Mouse (Mus musculus): ENCODE measurements around the gene Tbkbp1. TPM values are rescaled to one million over a fixed set of nuclear protein-coding genes. Genes with fewer than 3 reads are reported as not detected.

The Tbkbp1 gene
- polyA plus RNA-seq, 2 experiments = 0.90 to 2.4 TPM

GRCm38 (mm10) chr11:97150411-97151330, 624 bp downstream of the Tbkbp1 start:
- Histone ChIP-seq H3K9ac (replicated peaks) (0 out of 2 replicates have a peak overlapping the region, but pooled peaks have one; percentile 9), H3K4me2 (ENCODE audit: low read depth) (peak overlapping the region; percentile 70), H3K9me3 (ENCODE audit: control insufficient read depth, low read length) (no peaks in the 10 kb centered on the region), H3K4me1 (replicated peaks; ENCODE audit: control insufficient read depth in 2 of 2, insufficient read depth in 2 of 2, low read length in 1 of 2) (peaks cover 0 to 2% of the 10 kb centered on the region in 2 experiments; a peak in 1 of 4 replicates), H3K36me3 (replicated peaks; ENCODE audit: control insufficient read depth, insufficient read depth, low read depth) (no peaks in the 10 kb centered on the region), H3K27me3 (ENCODE audit: control insufficient read depth, insufficient read depth, low read length) (peaks cover 41% of the 10 kb centered on the region), H3K4me3 (ENCODE audit: insufficient read depth in 1 of 2, low read depth in 2 of 2, low read length in 2 of 2) (peak overlapping the region; percentile 46 to 56), H3K27ac (no peak overlapping the region)
- under 1% methylated on average over 88 of the region's 102 CpGs for WGBS (ENCODE audit: insufficient replicate concordance)
- ATAC-seq (ENCODE audit: insufficient read depth) = peak; percentile 10; the same call in 1 of the 2 replicates
- TF ChIP-seq EP300 (IDR thresholded peaks at IDR 0.05; ENCODE audit: low read depth) = no peak
- no peak for DNase-seq (ENCODE audit: low read depth in 3 of 3, low spot score in 3 of 3)

GRCm38 (mm10) chr11:97149995-97150410, 1.3 kb downstream of the Tbkbp1 start:
- no peaks in the 10 kb centered on the region for H3K36me3 ChIP-seq (replicated peaks; ENCODE audit: control insufficient read depth, insufficient read depth, low read depth)
- peaks cover 41% of the 10 kb centered on the region for H3K27me3 ChIP-seq (ENCODE audit: control insufficient read depth, insufficient read depth, low read length)
- DNase-seq (ENCODE audit: low read depth in 3 of 3, low spot score in 3 of 3) (no peak), ATAC-seq (ENCODE audit: insufficient read depth) (peak; percentile 29; the same call in 1 of the 2 replicates)
- TF ChIP-seq CTCF (IDR thresholded peaks at IDR 0.05; ENCODE audit: low read depth) = no peak
- no peak for TF ChIP-seq EP300 (IDR thresholded peaks at IDR 0.05; ENCODE audit: low read depth)
- H3K4me3 ChIP-seq (ENCODE audit: insufficient read depth in 1 of 2, low read depth in 2 of 2, low read length in 2 of 2) = peak overlapping the region; percentile 46 to 56
- 3% methylated on average over 14 of the region's 14 CpGs for WGBS (ENCODE audit: insufficient replicate concordance)
- no peak overlapping the region for H3K9ac ChIP-seq (replicated peaks)
- H3K9me3 ChIP-seq (ENCODE audit: control insufficient read depth, low read length) = no peaks in the 10 kb centered on the region
- peak overlapping the region; percentile 70 for H3K4me2 ChIP-seq (ENCODE audit: low read depth)
- H3K27ac ChIP-seq = no peak overlapping the region
- peaks cover 0 to 2% of the 10 kb centered on the region in 2 experiments; a peak in 1 of 4 replicates for H3K4me1 ChIP-seq (replicated peaks; ENCODE audit: control insufficient read depth in 2 of 2, insufficient read depth in 2 of 2, low read length in 1 of 2)

- Histone ChIP-seq H3K4me2 (ENCODE audit: low read depth) (peak overlapping the region; percentile 39), H3K27ac (no peak overlapping the region), H3K9me3 (ENCODE audit: control insufficient read depth, low read length) (no peaks in the 10 kb centered on the region), H3K27me3 (ENCODE audit: control insufficient read depth, insufficient read depth, low read length) (peaks cover 41% of the 10 kb centered on the region), H3K36me3 (replicated peaks; ENCODE audit: control insufficient read depth, insufficient read depth, low read depth) (no peaks in the 10 kb centered on the region), H3K4me1 (replicated peaks; ENCODE audit: control insufficient read depth in 2 of 2, insufficient read depth in 2 of 2, low read length in 1 of 2) (peaks cover 0 to 2% of the 10 kb centered on the region in 2 experiments; a peak in 1 of 4 replicates), H3K4me3 (ENCODE audit: insufficient read depth in 1 of 2, low read depth in 2 of 2, low read length in 2 of 2) (peak overlapping the region in 1 of 2 experiments; percentile 56; a peak in 2 of 4 replicates), H3K9ac (replicated peaks) (no peak overlapping the region)
- TF ChIP-seq CTCF (IDR thresholded peaks at IDR 0.05; ENCODE audit: low read depth) = no peak
- TF ChIP-seq EP300 (IDR thresholded peaks at IDR 0.05; ENCODE audit: low read depth) = no peak
- ATAC-seq (ENCODE audit: insufficient read depth) (no peak), DNase-seq (ENCODE audit: low read depth in 3 of 3, low spot score in 3 of 3) (no peak)
- 42% methylated on average over 9 of the region's 9 CpGs for WGBS (ENCODE audit: insufficient replicate concordance)
Measured at GRCm38 (mm10) chr11:97149026-97149425, 2.3 kb downstream of the Tbkbp1 start.

GRCm38 (mm10) chr11:97148591-97148990, 2.7 kb downstream of the Tbkbp1 start:
- Histone ChIP-seq H3K9me3 (ENCODE audit: control insufficient read depth, low read length) (no peaks in the 10 kb centered on the region), H3K4me3 (ENCODE audit: insufficient read depth in 1 of 2, low read depth in 2 of 2, low read length in 2 of 2) (no peak overlapping the region), H3K27me3 (ENCODE audit: control insufficient read depth, insufficient read depth, low read length) (peaks cover 41% of the 10 kb centered on the region), H3K4me2 (ENCODE audit: low read depth) (peak overlapping the region; percentile 39; the same call in 1 of the 2 replicates), H3K9ac (replicated peaks) (no peak overlapping the region), H3K4me1 (replicated peaks; ENCODE audit: control insufficient read depth in 2 of 2, insufficient read depth in 2 of 2, low read length in 1 of 2) (peaks cover 0 to 2% of the 10 kb centered on the region in 2 experiments; a peak in 1 of 4 replicates), H3K36me3 (replicated peaks; ENCODE audit: control insufficient read depth, insufficient read depth, low read depth) (no peaks in the 10 kb centered on the region), H3K27ac (no peak overlapping the region)
- ATAC-seq (ENCODE audit: insufficient read depth) (no peak), DNase-seq (ENCODE audit: low read depth in 3 of 3, low spot score in 3 of 3) (no peak)
- TF ChIP-seq EP300 (IDR thresholded peaks at IDR 0.05; ENCODE audit: low read depth) (no peak), CTCF (IDR thresholded peaks at IDR 0.05; ENCODE audit: low read depth) (no peak)
- 41% methylated on average over 12 of the region's 12 CpGs for WGBS (ENCODE audit: insufficient replicate concordance)

GRCm38 (mm10) chr11:97147333-97147732, 4.0 kb downstream of the Tbkbp1 start:
- H3K4me2 ChIP-seq (ENCODE audit: low read depth) = no peak overlapping the region
- no peak overlapping the region for H3K27ac ChIP-seq
- H3K27me3 ChIP-seq (ENCODE audit: control insufficient read depth, insufficient read depth, low read length) = peaks cover 34% of the 10 kb centered on the region
- H3K9me3 ChIP-seq (ENCODE audit: control insufficient read depth, low read length) = no peaks in the 10 kb centered on the region
- TF ChIP-seq EP300 (IDR thresholded peaks at IDR 0.05; ENCODE audit: low read depth) = no peak
- no peak overlapping the region for H3K4me3 ChIP-seq (ENCODE audit: insufficient read depth in 1 of 2, low read depth in 2 of 2, low read length in 2 of 2)
- H3K36me3 ChIP-seq (replicated peaks; ENCODE audit: control insufficient read depth, insufficient read depth, low read depth) = no peaks in the 10 kb centered on the region
- no peak for ATAC-seq (ENCODE audit: insufficient read depth)
- no peak for DNase-seq (ENCODE audit: low read depth in 3 of 3, low spot score in 3 of 3)
- 57% methylated on average over 8 of the region's 8 CpGs for WGBS (ENCODE audit: insufficient replicate concordance)
- peaks cover 0 to 2% of the 10 kb centered on the region in 2 experiments; a peak in 1 of 4 replicates for H3K4me1 ChIP-seq (replicated peaks; ENCODE audit: control insufficient read depth in 2 of 2, insufficient read depth in 2 of 2, low read length in 1 of 2)
- no peak overlapping the region for H3K9ac ChIP-seq (replicated peaks)

Measured in liver, embryonic 14.5 days (tissue).